Mouse (Mus musculus): ENCODE measurements around the gene Herc3.

The Herc3 gene

GRCm38 (mm10) chr6:58834470-58834869 is 3.2 kb downstream of the Herc3 start:
- Histone ChIP-seq H3K36me3 (ENCODE audit: insufficient read depth, low read length) (no peaks in the 10 kb centered on the region), H3K4me3 (replicated peaks; ENCODE audit: low read length) (no peak overlapping the region), H3K27me3 (ENCODE audit: insufficient read depth, low read length) (peaks cover 10% of the 10 kb centered on the region), H3K9me3 (ENCODE audit: low read length) (no peaks in the 10 kb centered on the region), H3K4me1 (replicated peaks; ENCODE audit: low read depth, low read length) (peaks cover 22% of the 10 kb centered on the region)
- TF ChIP-seq CTCF (conservative IDR thresholded peaks at IDR 0.05; ENCODE audit: low read length) = no peak
- TF ChIP-seq POU5F1 (IDR thresholded peaks at IDR 0.05; ENCODE audit: borderline replicate concordance, low read length) = no peak
- TF ChIP-seq NANOG (IDR thresholded peaks at IDR 0.05; ENCODE audit: borderline replicate concordance, low read length) = no peak

- Histone ChIP-seq H3K9me3 (ENCODE audit: low read length) (no peaks in the 10 kb centered on the region), H3K27me3 (ENCODE audit: insufficient read depth, low read length) (peaks cover 10% of the 10 kb centered on the region), H3K4me1 (replicated peaks; ENCODE audit: low read depth, low read length) (peaks cover 19% of the 10 kb centered on the region), H3K36me3 (ENCODE audit: insufficient read depth, low read length) (no peaks in the 10 kb centered on the region), H3K4me3 (replicated peaks; ENCODE audit: low read length) (no peak overlapping the region)
- TF ChIP-seq NANOG (IDR thresholded peaks at IDR 0.05; ENCODE audit: borderline replicate concordance, low read length) (no peak), POU5F1 (IDR thresholded peaks at IDR 0.05; ENCODE audit: borderline replicate concordance, low read length) (no peak), CTCF (conservative IDR thresholded peaks at IDR 0.05; ENCODE audit: low read length) (no peak)
These were observed 4.3 kb downstream of the Herc3 start for GRCm38 (mm10) chr6:58835591-58835990.

DNA sequence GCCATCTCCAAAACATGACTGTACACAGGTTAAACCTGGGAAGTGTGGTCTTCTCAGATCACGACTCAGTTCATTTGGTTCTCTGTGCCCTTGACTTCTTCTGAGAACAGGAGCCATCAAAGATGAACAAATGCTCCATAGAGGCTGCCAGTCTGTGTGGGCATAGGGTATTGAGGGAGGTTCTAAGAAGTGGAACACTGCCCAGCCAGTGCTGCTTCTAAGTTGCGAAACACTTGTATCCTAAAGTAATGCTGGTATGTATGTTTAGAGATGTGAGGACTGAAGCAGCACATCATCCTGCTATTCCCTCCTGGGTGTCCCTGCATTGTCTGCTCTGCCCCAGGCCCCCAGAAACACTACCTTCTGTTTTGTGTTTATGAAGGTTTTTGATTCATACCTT is 5.2 kb downstream of the Herc3 start:
- H3K4me1 ChIP-seq (replicated peaks; ENCODE audit: low read depth, low read length) = peaks cover 14% of the 10 kb centered on the region
- no peaks in the 10 kb centered on the region for H3K36me3 ChIP-seq (ENCODE audit: insufficient read depth, low read length)
- H3K27me3 ChIP-seq (ENCODE audit: insufficient read depth, low read length) = peaks cover 10% of the 10 kb centered on the region
- no peaks in the 10 kb centered on the region for H3K9me3 ChIP-seq (ENCODE audit: low read length)
- no peak for TF ChIP-seq POU5F1 (IDR thresholded peaks at IDR 0.05; ENCODE audit: borderline replicate concordance, low read length)
- TF ChIP-seq CTCF (conservative IDR thresholded peaks at IDR 0.05; ENCODE audit: low read length) = no peak
- TF ChIP-seq NANOG (IDR thresholded peaks at IDR 0.05; ENCODE audit: borderline replicate concordance, low read length) = no peak
- H3K4me3 ChIP-seq (replicated peaks; ENCODE audit: low read length) = no peak overlapping the region

- H3K9me3 ChIP-seq (ENCODE audit: low read length) = no peaks in the 10 kb centered on the region
- H3K36me3 ChIP-seq (ENCODE audit: insufficient read depth, low read length) = no peaks in the 10 kb centered on the region
- H3K27me3 ChIP-seq (ENCODE audit: insufficient read depth, low read length) = peaks cover 3% of the 10 kb centered on the region; the same call in 1 of the 2 replicates
- TF ChIP-seq NANOG (IDR thresholded peaks at IDR 0.05; ENCODE audit: borderline replicate concordance, low read length) = no peak
- no peak for TF ChIP-seq CTCF (conservative IDR thresholded peaks at IDR 0.05; ENCODE audit: low read length)
- no peak for TF ChIP-seq POU5F1 (IDR thresholded peaks at IDR 0.05; ENCODE audit: borderline replicate concordance, low read length)
- peaks cover 4% of the 10 kb centered on the region; the same call in 1 of the 2 replicates for H3K4me1 ChIP-seq (replicated peaks; ENCODE audit: low read depth, low read length)
- H3K4me3 ChIP-seq (replicated peaks; ENCODE audit: low read length) = no peak overlapping the region
These were observed 6.7 kb downstream of the Herc3 start for GRCm38 (mm10) chr6:58837917-58838316.

DNA sequence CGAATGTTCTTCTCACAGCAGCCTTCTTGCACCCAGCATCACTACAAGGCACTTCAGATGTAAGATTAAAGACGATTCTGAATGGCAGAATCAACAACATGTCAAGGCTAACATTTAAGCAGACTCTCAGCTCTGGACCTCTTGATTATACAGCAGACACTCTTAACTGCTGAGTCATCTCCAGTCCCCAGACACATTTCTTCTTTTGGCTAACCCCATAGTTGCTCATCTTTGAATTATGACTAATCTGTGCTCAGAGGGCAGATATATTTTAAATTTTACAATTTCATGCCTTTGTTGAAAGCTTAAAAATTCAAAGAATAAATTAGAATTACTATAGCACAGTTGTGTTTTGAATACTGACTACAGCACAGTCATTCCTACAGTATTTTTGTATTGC is 9.9 kb downstream of the Herc3 start:
- Histone ChIP-seq H3K9me3 (ENCODE audit: low read length) (no peaks in the 10 kb centered on the region), H3K36me3 (ENCODE audit: insufficient read depth, low read length) (0 out of 2 replicates have a peak, but pooled peaks cover 4% of the 10 kb centered on the region), H3K27me3 (ENCODE audit: insufficient read depth, low read length) (no peaks in the 10 kb centered on the region), H3K4me3 (replicated peaks; ENCODE audit: low read length) (no peak overlapping the region), H3K4me1 (replicated peaks; ENCODE audit: low read depth, low read length) (peaks cover 4% of the 10 kb centered on the region; the same call in 1 of the 2 replicates)
- no peak for TF ChIP-seq POU5F1 (IDR thresholded peaks at IDR 0.05; ENCODE audit: borderline replicate concordance, low read length)
- TF ChIP-seq CTCF (conservative IDR thresholded peaks at IDR 0.05; ENCODE audit: low read length) = no peak
- TF ChIP-seq NANOG (IDR thresholded peaks at IDR 0.05; ENCODE audit: borderline replicate concordance, low read length) = no peak

GRCm38 (mm10) chr6:58842186-58842585 is 10.9 kb downstream of the Herc3 start:
- TF ChIP-seq CTCF (conservative IDR thresholded peaks at IDR 0.05; ENCODE audit: low read length) (no peak), NANOG (IDR thresholded peaks at IDR 0.05; ENCODE audit: borderline replicate concordance, low read length) (no peak), POU5F1 (IDR thresholded peaks at IDR 0.05; ENCODE audit: borderline replicate concordance, low read length) (no peak)
- Histone ChIP-seq H3K4me3 (replicated peaks; ENCODE audit: low read length) (no peak overlapping the region), H3K9me3 (ENCODE audit: low read length) (no peaks in the 10 kb centered on the region)

DNA sequence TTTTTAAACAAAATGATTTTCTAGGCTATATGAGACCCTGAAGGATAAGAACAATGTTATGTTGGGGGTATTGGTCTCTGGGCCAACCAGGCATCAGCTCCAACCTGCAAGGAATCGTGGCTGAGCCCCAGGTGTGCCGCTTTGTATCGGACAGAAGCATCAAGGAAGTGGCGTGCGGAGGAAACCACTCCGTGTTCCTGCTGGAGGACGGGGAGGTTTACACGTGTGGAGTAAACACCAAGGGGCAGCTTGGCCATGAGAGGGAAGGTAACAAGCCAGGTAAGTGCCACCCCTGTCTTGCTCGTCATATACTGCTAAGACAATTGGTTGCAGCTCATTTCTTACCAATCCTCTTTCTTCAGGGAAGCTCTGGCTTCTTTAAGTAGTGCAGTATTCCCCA is 12.3 kb downstream of the Herc3 start:
- Histone ChIP-seq H3K4me3 (replicated peaks; ENCODE audit: low read length) (no peak overlapping the region), H3K36me3 (ENCODE audit: insufficient read depth, low read length) (0 out of 2 replicates have a peak, but pooled peaks cover 4% of the 10 kb centered on the region), H3K9me3 (ENCODE audit: low read length) (no peaks in the 10 kb centered on the region), H3K4me1 (replicated peaks; ENCODE audit: low read depth, low read length) (no peaks in the 10 kb centered on the region), H3K27me3 (ENCODE audit: insufficient read depth, low read length) (no peaks in the 10 kb centered on the region)
- TF ChIP-seq POU5F1 (IDR thresholded peaks at IDR 0.05; ENCODE audit: borderline replicate concordance, low read length) (no peak), NANOG (IDR thresholded peaks at IDR 0.05; ENCODE audit: borderline replicate concordance, low read length) (no peak), CTCF (conservative IDR thresholded peaks at IDR 0.05; ENCODE audit: low read length) (no peak)

More at GRCm38 (mm10) chr6:58842186-58842585, 10.9 kb downstream of the Herc3 start:
- Histone ChIP-seq H3K27me3 (ENCODE audit: insufficient read depth, low read length) (no peaks in the 10 kb centered on the region), H3K4me1 (replicated peaks; ENCODE audit: low read depth, low read length) (peaks cover 4% of the 10 kb centered on the region; the same call in 1 of the 2 replicates), H3K36me3 (ENCODE audit: insufficient read depth, low read length) (0 out of 2 replicates have a peak, but pooled peaks cover 4% of the 10 kb centered on the region)

DNA sequence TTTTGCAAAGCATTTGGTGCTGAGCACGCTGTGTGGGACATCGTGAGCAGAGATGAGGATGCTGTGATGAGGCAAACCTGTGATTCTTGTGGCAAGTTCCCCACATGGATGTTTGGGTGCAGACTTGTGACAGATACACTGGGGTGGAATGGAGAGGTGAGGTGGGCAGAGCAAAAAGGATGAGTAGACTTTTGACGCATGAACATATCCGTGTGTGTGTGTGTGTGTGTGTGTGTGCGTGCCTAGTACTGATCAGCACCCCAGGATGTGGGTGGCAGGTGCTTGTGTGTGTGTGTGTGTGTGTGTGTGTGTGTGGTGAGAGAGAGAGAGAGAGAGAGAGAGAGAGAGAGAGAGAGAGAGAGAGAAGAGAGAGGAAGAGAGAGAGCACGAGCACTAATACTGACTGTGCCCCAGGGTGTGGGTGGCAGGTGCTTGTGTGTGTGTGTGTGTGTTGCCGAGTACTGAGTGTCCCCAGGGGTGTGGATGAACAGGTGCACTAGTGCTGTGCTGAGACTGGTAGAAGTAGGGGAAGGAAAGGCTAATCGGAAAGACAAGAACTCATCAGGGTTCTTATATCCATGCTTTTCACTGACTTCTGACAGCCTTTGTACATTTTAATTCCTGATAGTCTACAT is 13.0 kb downstream of the Herc3 start:
- TF ChIP-seq CTCF (conservative IDR thresholded peaks at IDR 0.05; ENCODE audit: low read length) (no peak), POU5F1 (IDR thresholded peaks at IDR 0.05; ENCODE audit: borderline replicate concordance, low read length) (no peak), NANOG (IDR thresholded peaks at IDR 0.05; ENCODE audit: borderline replicate concordance, low read length) (no peak)
- H3K27me3 ChIP-seq (ENCODE audit: insufficient read depth, low read length) = no peaks in the 10 kb centered on the region
- H3K4me3 ChIP-seq (replicated peaks; ENCODE audit: low read length) = no peak overlapping the region
- peaks cover 4% of the 10 kb centered on the region; the same call in 1 of the 2 replicates for H3K36me3 ChIP-seq (ENCODE audit: insufficient read depth, low read length)
- H3K4me1 ChIP-seq (replicated peaks; ENCODE audit: low read depth, low read length) = no peaks in the 10 kb centered on the region
- no peaks in the 10 kb centered on the region for H3K9me3 ChIP-seq (ENCODE audit: low read length)
